In genomic region chr3:123583016-123583664, GRCm38 (mm10) we compare ENCODE assay signal across 21 mouse cellular contexts.
DNase-seq lines count a peak whose midpoint lies in the region; ATAC-seq lines count a peak whose summit lies in the region.
"Had no signal": no experiment of that assay in that cellular context is flagged by ENCODE, and none has a peak within 500 bp of the region (broad histone marks: within the 10 kb centered on the region; RNA-seq: fewer than 3 reads in every experiment).

No protein-coding gene starts in this region.

- H3K9ac ChIP-seq in liver, embryonic 15.5 days: no peak overlapping the region
- H3K9ac ChIP-seq: hindbrain, embryonic 15.5 days had no signal

- H3K9me3 ChIP-seq in liver, embryonic 15.5 days (replicated peaks): no peaks in the 10 kb centered on the region
- H3K9me3 ChIP-seq: embryonic facial prominence, embryonic 10.5 days; forebrain, embryonic 10.5 days; hindbrain, embryonic 15.5 days had no signal

- 50% methylated on average over 5 of the region's 5 CpGs for WGBS in liver, embryonic 15.5 days (ENCODE audit: insufficient replicate concordance)

- H3K4me1 ChIP-seq in liver, embryonic 15.5 days (replicated peaks): peaks cover 18% of the 10 kb centered on the region
- H3K4me1 ChIP-seq: embryonic facial prominence, embryonic 10.5 days; forebrain, embryonic 10.5 days; hindbrain, embryonic 15.5 days had no signal

- peak; percentile 65 for ATAC-seq in erythroid progenitor cell, adult 5-6 weeks (replicated peaks; ENCODE audit: low FRiP score, poor library complexity, severe bottlenecking)
- peak; percentile 85 for ATAC-seq in liver, embryonic 15.5 days (ENCODE audit: insufficient read depth)
- peak; percentile 93 for ATAC-seq in megakaryocyte progenitor cell, adult 5-6 weeks (replicated peaks; ENCODE audit: poor library complexity)
- ATAC-seq in CD4-positive, CD25-positive, alpha-beta regulatory T cell, adult 4 months: no peak
- ATAC-seq: forebrain, embryonic 16.5 days; inflammation-experienced regulatory T-cells, adult 6 months had no signal

- H3K27ac ChIP-seq in liver, embryonic 15.5 days (replicated peaks): no peak overlapping the region
- H3K27ac ChIP-seq: embryonic facial prominence, embryonic 10.5 days; forebrain, embryonic 10.5 days; heart, adult 2 months; hindbrain, embryonic 15.5 days had no signal

- H3K4me2 ChIP-seq in liver, embryonic 15.5 days: no peak overlapping the region
- H3K4me2 ChIP-seq: heart, embryonic 11.5 days; hindbrain, embryonic 15.5 days had no signal

- no peaks in the 10 kb centered on the region for H3K36me3 ChIP-seq in liver, embryonic 15.5 days (replicated peaks)
- H3K36me3 ChIP-seq: embryonic facial prominence, embryonic 10.5 days; forebrain, embryonic 10.5 days; G1E; hindbrain, embryonic 15.5 days had no signal

- intact Hi-C loops in left cerebral cortex, postnatal 36 days (cut with DNase I): no loop called here

- no peaks in the 10 kb centered on the region for H3K27me3 ChIP-seq in liver, embryonic 15.5 days
- H3K27me3 ChIP-seq: hindbrain, embryonic 15.5 days had no signal

- H3K4me3 ChIP-seq in liver, embryonic 15.5 days (replicated peaks): no peak overlapping the region
- H3K4me3 ChIP-seq: embryonic facial prominence, embryonic 10.5 days; forebrain, embryonic 10.5 days; heart, adult 2 months; hindbrain, embryonic 15.5 days had no signal

- DNase-seq in c-Kit-positive CD71-positive TER-119-positive erythroid progenitor cells, embryonic 14.5 days (ENCODE audit: low spot score): peak; percentile 18
- DNase-seq in kidney, adult 18-20 months: no peak
- DNase-seq in left cerebral cortex, postnatal 36 days (ENCODE audit: low spot score in 2 of 2): no peak
- DNase-seq: adrenal gland, postnatal 10 days; cerebellum, adult 18-20 months; cerebellum, adult 9-11 months; cerebellum, postnatal 36 days; gastrocnemius, postnatal 14 days; heart, adult 2 months; heart, postnatal 36 days had no signal
